Mouse (Mus musculus): ENCODE data around the gene Fam19a1. TPM values are rescaled to one million over a fixed set of nuclear protein-coding genes. Genes with fewer than 3 reads are reported as not detected.

The Fam19a1 gene
- total RNA-seq, 2 experiments from 2014 or later, result not detected

GRCm38 (mm10) chr6:96595201-96595600, 482.2 kb downstream of the Fam19a1 start:
- intact Hi-C loops (cut with DNase I; ENCODE audit: low total_unique reads), result no loop called here
- DNase-seq, result no peak

- DNase-seq, result no peak
- intact Hi-C loops (cut with DNase I; ENCODE audit: low total_unique reads), result no loop called here
These were observed 511.2 kb downstream of the Fam19a1 start for GRCm38 (mm10) chr6:96624196-96624595.

- intact Hi-C loops (cut with DNase I; ENCODE audit: low total_unique reads), result no loop called here
- no peak for DNase-seq
These were observed 518.6 kb downstream of the Fam19a1 start for GRCm38 (mm10) chr6:96631518-96631917.

GRCm38 (mm10) chr6:96632243-96632642, 519.3 kb downstream of the Fam19a1 start:
- intact Hi-C loops (cut with DNase I; ENCODE audit: low total_unique reads), result no loop called here
- DNase-seq, result no peak

GRCm38 (mm10) chr6:96635663-96636062, 522.7 kb downstream of the Fam19a1 start:
- intact Hi-C loops (cut with DNase I; ENCODE audit: low total_unique reads), result no loop called here
- no peak for DNase-seq

GRCm38 (mm10) chr6:96648742-96649141, 535.8 kb downstream of the Fam19a1 start:
- intact Hi-C loops (cut with DNase I; ENCODE audit: low total_unique reads), result no loop called here
- no peak for DNase-seq

GRCm38 (mm10) chr6:96649267-96649666, 536.3 kb downstream of the Fam19a1 start:
- DNase-seq, result no peak
- intact Hi-C loops (cut with DNase I; ENCODE audit: low total_unique reads), result no loop called here

- intact Hi-C loops (cut with DNase I; ENCODE audit: low total_unique reads), result no loop called here
- no peak for DNase-seq
These were observed 553.4 kb downstream of the Fam19a1 start for GRCm38 (mm10) chr6:96666311-96666710.

GRCm38 (mm10) chr6:96677813-96678212, 564.9 kb downstream of the Fam19a1 start:
- intact Hi-C loops (cut with DNase I; ENCODE audit: low total_unique reads), result no loop called here
- no peak for DNase-seq

Other genes starting within 250 kb of the Fam19a1 start
- not detected for gene 1700123L14Rik, start 53.1 kb downstream of the Fam19a1 start, total RNA-seq (2021)

All from gastrocnemius, postnatal 14 days (tissue).